Mouse (Mus musculus) forebrain, embryonic 15.5 days (tissue): ENCODE results near the gene Ntrk2. TPM values are rescaled to one million over a fixed set of nuclear protein-coding genes. Genes with fewer than 3 reads are reported as not detected.

Experiments used
- ATAC-seq: fragments of 200-750 bp; cut with Nextera tagmentation; replicated peaks from 2 replicates; pipeline ENCODE4 v1.8.0; 2017; ENCODE audit warnings: mild to moderate bottlenecking, moderate TSS enrichment, moderate library complexity
- H3K27ac ChIP-seq: fragments of 300-500 bp; sonication (generic); replicated peaks from 2 replicates; pipeline ENCODE4 v1.5.1; 2015; ENCODE audit warnings: mild to moderate bottlenecking, inconsistent platforms
- H3K27me3 ChIP-seq: fragments of 300-500 bp; sonication (generic); 2 replicates; pipeline ENCODE4 v1.6.1; 2015; ENCODE audit warnings: inconsistent platforms
- H3K36me3 ChIP-seq: fragments of 300-500 bp; sonication (generic); 2 replicates; pipeline ENCODE4 v1.6.1; 2015; ENCODE audit warnings: mild to moderate bottlenecking, inconsistent platforms
- H3K4me1 ChIP-seq: fragments of 300-500 bp; sonication (generic); 2 replicates; pipeline ENCODE4 v1.6.1; 2015; ENCODE audit warnings: inconsistent platforms
- H3K4me2 ChIP-seq: fragments of 300-500 bp; sonication (generic); replicated peaks from 2 replicates; pipeline ENCODE4 v1.6.1; 2015; ENCODE audit warnings: mild to moderate bottlenecking, inconsistent platforms
- H3K4me3 ChIP-seq: fragments of 300-500 bp; sonication (generic); 2 replicates; pipeline ENCODE4 v1.5.1; 2015; ENCODE audit warnings: mild to moderate bottlenecking, inconsistent platforms
- H3K9ac ChIP-seq: fragments of 300-500 bp; sonication (generic); replicated peaks from 2 replicates; pipeline ENCODE4 v1.6.1; 2015; ENCODE audit warnings: mild to moderate bottlenecking, inconsistent platforms
- H3K9me3 ChIP-seq: fragments of 300-500 bp; sonication (generic); 2 replicates; pipeline ENCODE4 v1.6.1; 2016; ENCODE audit warnings: inconsistent platforms
- WGBS: fragments of 180-500 bp; shearing (Covaris S2); methylation state at CpG from one replicate; pipeline ENCODE4 v1.1.7; 2015; ENCODE audit warnings: mixed read lengths; 5-methylcytosine and 5-hydroxymethylcytosine counted together
- polyA plus RNA-seq: library from polyadenylated mRNA; unstranded; fragments of >200 nt; fragmentation: Nextera tagmentation; extraction: Ambion mirVana; gene quantifications from 2 replicates; pipeline ENCODE4 v1.2.1, GENCODE M21; 2015

Gene Ntrk2
- polyA plus RNA-seq, 1 experiment from 2014 or later, result 97.0 TPM

DNA sequence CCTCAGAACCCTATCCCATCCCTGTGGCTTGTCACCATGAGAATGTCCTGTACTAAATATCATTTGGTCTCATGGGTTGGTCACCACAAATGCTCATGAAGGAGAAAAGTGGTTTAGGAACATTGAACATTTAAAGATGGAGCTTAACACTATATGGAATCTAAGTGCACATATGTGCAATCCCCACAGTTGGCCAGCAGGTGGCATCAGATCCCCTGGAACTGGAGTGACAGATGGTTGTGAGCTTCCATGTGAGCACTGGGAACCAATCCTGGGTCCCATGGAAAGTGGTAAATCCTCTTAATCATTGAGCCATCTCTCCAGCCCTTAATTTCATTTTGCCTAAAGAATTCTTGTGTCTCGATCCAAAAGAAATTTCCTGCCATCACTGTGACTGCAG, 308.3 kb downstream of the Ntrk2 start:
- H3K4me1 ChIP-seq, result no peaks in the 10 kb centered on the region
- 94% methylated on average over 1 of the region's 1 CpGs for WGBS
- 0 out of 2 replicates have a peak, but pooled peaks cover 3% of the 10 kb centered on the region for H3K9me3 ChIP-seq
- H3K4me2 ChIP-seq, result no peak overlapping the region
- no peaks in the 10 kb centered on the region for H3K36me3 ChIP-seq
- H3K27me3 ChIP-seq, result no peaks in the 10 kb centered on the region
- no peak for ATAC-seq
- no peak overlapping the region for H3K27ac ChIP-seq
- H3K9ac ChIP-seq, result no peak overlapping the region
- H3K4me3 ChIP-seq, result no peak overlapping the region

DNA sequence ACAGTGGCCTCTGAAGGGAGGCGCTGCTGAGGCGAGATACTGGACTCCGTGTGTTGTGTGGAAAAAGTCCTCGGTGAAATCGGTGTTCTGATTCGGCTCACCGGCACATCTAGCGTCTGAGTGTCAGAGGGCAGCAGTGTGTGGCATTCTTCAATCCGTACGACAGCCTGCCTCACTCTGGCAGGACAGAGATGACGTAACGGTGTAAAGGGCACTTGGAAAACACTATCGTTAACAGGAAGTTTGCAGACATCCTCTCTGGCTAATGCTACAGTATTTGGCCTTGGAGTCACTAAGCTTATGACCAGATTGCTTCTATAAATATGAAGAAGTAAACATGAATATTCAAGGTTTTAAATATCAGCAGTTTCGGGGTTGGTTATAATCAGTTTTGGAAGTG, 309.2 kb downstream of the Ntrk2 start:
- no peak overlapping the region for H3K4me3 ChIP-seq
- H3K27ac ChIP-seq, result no peak overlapping the region
- H3K9ac ChIP-seq, result no peak overlapping the region
- H3K4me1 ChIP-seq, result no peaks in the 10 kb centered on the region
- no peak for ATAC-seq
- H3K27me3 ChIP-seq, result no peaks in the 10 kb centered on the region
- H3K36me3 ChIP-seq, result no peaks in the 10 kb centered on the region
- H3K9me3 ChIP-seq, result 0 out of 2 replicates have a peak, but pooled peaks cover 3% of the 10 kb centered on the region
- H3K4me2 ChIP-seq, result no peak overlapping the region
- WGBS, result 97% methylated on average over 14 of the region's 14 CpGs

DNA sequence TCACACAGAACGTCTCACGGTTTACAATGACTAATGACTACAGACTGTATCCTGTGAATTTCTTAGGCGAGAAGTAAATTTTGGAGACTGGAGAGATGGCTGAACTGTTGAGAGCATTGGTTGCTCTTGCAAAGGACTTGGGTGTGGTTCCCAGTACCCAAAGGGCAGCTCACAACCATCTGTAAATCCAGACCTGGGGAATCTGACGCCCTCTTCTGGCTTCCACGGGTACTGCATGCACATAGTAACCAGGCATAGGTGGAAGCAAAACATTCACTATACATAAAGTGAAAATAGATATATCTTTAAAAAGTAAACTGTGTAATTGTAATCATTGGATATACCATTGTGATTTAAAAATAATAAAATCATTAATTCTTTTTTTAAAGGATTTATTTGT, 310.9 kb downstream of the Ntrk2 start:
- Histone ChIP-seq H3K27ac (no peak overlapping the region), H3K9ac (no peak overlapping the region), H3K9me3 (0 out of 2 replicates have a peak, but pooled peaks cover 3% of the 10 kb centered on the region), H3K36me3 (no peaks in the 10 kb centered on the region), H3K4me2 (no peak overlapping the region), H3K4me1 (no peaks in the 10 kb centered on the region), H3K27me3 (no peaks in the 10 kb centered on the region), H3K4me3 (no peak overlapping the region)
- ATAC-seq, result no peak
- 91% methylated on average over 5 of the region's 5 CpGs for WGBS

DNA sequence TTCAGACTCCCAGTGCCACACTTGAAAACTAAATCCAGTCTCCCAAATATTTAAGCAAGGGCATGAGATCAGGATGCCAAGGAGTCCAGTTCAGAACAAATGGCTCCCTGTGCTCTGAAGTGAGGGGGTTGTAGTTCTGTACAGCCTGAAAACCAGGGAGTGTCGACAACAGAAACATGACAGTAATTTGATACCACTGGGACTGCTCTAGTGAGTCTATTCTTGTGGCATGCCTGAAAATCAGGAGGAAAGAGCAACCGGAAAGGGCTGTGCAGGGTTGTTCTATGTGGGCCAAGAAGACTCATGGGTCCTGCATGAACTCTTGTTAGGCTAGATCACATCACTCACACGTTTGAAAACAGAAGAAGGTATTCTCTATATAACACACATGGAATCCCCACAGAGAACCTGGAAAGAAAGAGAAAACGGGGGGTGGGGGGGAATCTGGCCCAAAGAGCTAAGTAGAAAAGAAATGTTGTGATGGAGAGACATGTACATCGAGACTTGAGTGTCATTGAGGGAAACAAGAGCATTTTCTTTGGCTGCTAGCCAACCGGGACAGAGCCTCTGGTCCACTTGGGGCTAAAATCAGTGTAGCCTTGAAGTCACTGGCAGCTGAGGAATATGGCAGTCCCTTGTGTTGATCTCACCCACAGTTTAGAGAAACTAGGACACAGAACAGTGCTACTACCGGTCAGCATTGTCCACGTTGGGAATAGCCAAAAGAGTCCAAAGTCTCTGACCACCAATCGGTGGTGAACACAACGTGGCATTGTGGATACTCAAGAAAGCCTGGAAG, 313.4 kb downstream of the Ntrk2 start:
- 73% methylated on average over 10 of the region's 10 CpGs for WGBS
- Histone ChIP-seq H3K4me1 (no peaks in the 10 kb centered on the region), H3K4me2 (no peak overlapping the region), H3K9me3 (0 out of 2 replicates have a peak, but pooled peaks cover 1% of the 10 kb centered on the region), H3K27me3 (no peaks in the 10 kb centered on the region), H3K27ac (no peak overlapping the region), H3K4me3 (no peak overlapping the region), H3K36me3 (no peaks in the 10 kb centered on the region), H3K9ac (no peak overlapping the region)
- ATAC-seq, result no peak

DNA sequence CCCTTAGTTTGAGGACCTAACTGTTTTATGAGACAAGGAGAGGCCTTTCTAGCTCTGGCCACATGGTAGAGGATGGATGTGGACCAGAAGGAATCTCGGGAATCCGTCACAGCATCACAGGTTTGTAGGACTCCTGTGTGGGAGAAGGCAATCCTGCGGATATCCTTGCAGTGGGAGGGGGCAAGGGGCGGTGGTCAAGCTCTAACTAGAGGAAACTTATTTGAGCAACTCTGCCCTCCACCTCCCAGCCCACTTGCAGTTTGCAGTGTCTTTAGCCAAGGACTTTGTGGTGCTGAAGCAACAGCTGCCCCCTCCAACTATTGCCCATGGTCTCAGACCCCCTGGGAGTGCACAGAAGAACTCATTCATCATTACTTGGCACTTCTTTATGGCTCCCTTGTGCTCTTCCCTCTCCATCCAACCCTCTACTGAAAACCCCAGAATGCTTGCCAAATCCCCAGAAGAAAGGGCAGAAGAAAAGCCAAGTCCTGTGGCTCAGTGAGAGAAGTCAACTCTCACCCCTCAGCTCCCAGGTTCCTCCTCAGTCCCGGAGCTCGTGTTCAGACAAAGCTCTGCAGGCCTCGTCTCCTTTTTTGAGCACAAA, 336.9 kb downstream of the Ntrk2 start:
- Histone ChIP-seq H3K27ac (peak overlapping the region; percentile 85), H3K4me2 (no peak overlapping the region), H3K4me3 (no peak overlapping the region), H3K9me3 (no peaks in the 10 kb centered on the region), H3K9ac (no peak overlapping the region), H3K27me3 (no peaks in the 10 kb centered on the region), H3K36me3 (no peaks in the 10 kb centered on the region), H3K4me1 (peaks cover 50% of the 10 kb centered on the region)
- 49% methylated on average over 7 of the region's 7 CpGs for WGBS
- ATAC-seq, result no peak

DNA sequence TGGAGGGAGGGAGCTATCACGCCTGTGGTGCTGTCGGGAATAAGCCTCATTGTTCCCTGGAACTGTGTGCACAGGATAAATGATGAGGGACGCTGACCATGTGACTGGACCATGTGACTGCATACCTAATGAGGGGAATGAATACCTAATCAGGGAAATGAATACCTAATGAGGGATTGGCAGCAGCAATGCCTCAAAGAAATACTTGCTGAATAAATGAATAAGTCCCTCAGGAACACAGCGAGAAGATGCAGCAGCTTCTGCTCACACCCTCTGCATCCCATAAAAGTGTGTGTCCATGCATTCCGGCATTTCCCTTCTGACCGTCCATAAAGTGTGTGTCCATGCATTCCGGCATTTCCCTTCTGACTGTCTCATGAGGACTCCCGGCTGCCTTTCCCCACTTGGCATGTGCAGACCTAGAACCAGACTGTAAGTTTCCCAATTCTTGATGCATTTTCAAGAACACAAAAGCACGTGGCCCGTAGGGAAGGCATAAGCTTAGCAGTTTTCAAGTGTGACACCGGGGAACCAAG, 338.0 kb downstream of the Ntrk2 start:
- Histone ChIP-seq H3K27me3 (no peaks in the 10 kb centered on the region), H3K27ac (peak overlapping the region; percentile 85), H3K36me3 (no peaks in the 10 kb centered on the region), H3K4me2 (peak overlapping the region; percentile 21), H3K9ac (no peak overlapping the region), H3K4me3 (no peak overlapping the region), H3K9me3 (no peaks in the 10 kb centered on the region), H3K4me1 (peaks cover 59% of the 10 kb centered on the region)
- 15% methylated on average over 11 of the region's 11 CpGs for WGBS
- peak; percentile 93 for ATAC-seq

DNA sequence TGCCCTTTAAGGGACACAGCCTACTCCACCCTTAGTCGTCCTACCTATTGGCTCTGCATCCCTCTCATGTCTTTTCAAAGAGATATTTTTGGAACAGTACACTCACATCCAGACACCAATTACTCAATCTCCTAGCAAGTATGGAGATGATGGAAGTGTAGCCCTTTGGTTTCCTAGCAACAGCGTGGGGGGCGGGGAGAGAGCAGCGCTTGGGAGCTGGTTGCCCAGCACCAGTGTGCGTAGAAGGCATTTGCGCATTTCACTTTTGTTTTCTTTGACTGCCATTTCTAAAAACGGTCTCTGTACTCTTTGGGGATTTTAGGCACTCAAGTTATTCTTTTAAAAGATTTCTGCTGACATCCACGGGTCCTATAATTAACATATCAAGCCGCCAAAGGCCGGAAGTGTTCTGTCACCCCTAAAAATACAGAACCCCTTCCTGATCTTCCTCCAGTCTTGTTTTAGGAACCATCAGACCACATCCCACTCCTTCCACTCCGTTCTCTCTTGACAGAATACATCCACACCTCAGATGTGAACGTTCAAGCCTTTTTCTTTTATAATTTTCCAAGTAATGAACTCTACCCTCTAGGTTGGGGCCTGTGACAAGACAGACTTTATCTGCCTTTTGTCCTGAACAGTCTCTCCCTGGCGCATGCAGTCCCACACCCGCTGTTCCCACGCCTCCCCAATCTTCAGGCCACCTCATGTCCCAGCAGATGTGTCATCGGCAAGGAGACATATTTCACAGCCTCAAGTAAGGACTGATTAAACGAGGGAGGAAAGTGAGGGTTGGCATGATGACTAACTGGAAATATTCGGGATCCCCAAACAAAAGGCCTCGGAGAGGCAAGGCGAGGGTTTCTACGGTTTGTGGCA, 339.5 kb downstream of the Ntrk2 start:
- Histone ChIP-seq H3K9me3 (no peaks in the 10 kb centered on the region), H3K4me1 (peaks cover 59% of the 10 kb centered on the region), H3K9ac (no peak overlapping the region), H3K4me2 (peak overlapping the region; percentile 23), H3K27me3 (no peaks in the 10 kb centered on the region), H3K27ac (peak overlapping the region; percentile 85), H3K4me3 (0 out of 2 replicates have a peak overlapping the region, but pooled peaks have one; percentile 8), H3K36me3 (no peaks in the 10 kb centered on the region)
- ATAC-seq, result peak; percentile 86
- 28% methylated on average over 21 of the region's 21 CpGs for WGBS

DNA sequence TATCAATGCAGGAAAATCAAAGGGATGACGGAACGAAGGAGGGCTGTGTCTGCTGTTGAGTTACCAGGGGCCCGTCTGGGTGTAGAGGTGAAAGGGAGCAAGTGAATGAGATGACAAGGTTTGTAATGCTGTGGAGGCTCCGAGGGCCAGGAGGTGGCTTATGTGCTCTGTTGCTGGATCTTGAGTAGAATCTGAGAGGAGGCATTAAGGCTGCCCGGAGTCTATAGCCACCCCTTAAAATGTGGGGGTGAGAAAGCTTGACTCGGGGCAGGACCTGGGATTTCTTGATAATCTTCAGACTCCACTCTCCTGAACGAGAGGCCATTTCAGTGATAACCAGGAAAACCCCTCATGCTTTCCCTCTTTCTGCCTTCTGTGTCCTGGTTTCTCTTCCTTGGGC, 340.2 kb downstream of the Ntrk2 start:
- Histone ChIP-seq H3K9ac (no peak overlapping the region), H3K9me3 (no peaks in the 10 kb centered on the region), H3K27ac (peak overlapping the region; percentile 85), H3K27me3 (no peaks in the 10 kb centered on the region), H3K36me3 (no peaks in the 10 kb centered on the region), H3K4me3 (no peak overlapping the region), H3K4me2 (no peak overlapping the region), H3K4me1 (peaks cover 59% of the 10 kb centered on the region)
- ATAC-seq, result no peak
- 88% methylated on average over 7 of the region's 7 CpGs for WGBS

DNA sequence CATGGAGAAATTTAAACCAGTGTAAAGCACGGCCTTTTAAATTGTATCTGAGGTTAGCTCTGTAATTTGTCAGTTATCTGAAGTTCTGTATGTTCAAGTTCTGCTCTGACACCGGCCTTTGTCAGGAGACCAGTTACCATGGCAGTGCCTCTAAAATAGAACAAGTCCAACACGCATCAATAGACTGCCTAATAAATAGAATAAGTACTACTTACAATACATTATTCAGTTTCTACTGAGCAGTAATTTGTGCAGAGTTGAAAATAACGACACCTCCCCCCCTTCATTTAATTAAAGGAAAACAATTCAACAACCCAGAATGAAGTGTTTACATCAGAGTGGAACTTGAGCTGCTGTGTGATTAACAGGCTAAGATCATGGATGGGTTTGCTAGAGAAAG, 341.6 kb downstream of the Ntrk2 start:
- no peaks in the 10 kb centered on the region for H3K9me3 ChIP-seq
- H3K36me3 ChIP-seq, result no peaks in the 10 kb centered on the region
- peak overlapping the region; percentile 32; the same call in 1 of the 2 replicates for H3K27ac ChIP-seq
- H3K4me3 ChIP-seq, result no peak overlapping the region
- WGBS, result 12% methylated on average over 4 of the region's 4 CpGs
- no peak overlapping the region for H3K4me2 ChIP-seq
- H3K27me3 ChIP-seq, result no peaks in the 10 kb centered on the region
- no peak overlapping the region for H3K9ac ChIP-seq
- H3K4me1 ChIP-seq, result peaks cover 58% of the 10 kb centered on the region
- ATAC-seq, result no peak

DNA sequence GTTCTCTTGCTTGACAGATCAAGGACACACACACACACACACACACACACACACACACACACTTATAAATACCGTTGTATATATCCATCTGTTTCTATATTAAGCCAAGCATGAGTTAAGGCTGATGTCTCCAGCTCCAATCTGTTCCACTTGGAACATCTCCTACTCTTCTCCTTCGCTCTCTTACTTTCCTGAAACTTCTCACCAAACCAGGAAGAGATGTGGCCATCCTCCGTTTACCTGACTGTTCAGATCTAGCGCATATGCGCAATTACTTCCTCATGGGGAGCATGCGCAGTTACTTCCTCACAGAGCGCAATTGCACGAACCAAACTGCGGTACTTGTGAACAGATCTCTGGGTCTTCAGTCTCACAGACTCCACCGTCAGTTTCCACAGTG, 342.4 kb downstream of the Ntrk2 start:
- Histone ChIP-seq H3K4me2 (no peak overlapping the region), H3K9ac (no peak overlapping the region), H3K4me1 (peaks cover 50% of the 10 kb centered on the region), H3K9me3 (no peaks in the 10 kb centered on the region), H3K27ac (no peak overlapping the region), H3K27me3 (no peaks in the 10 kb centered on the region), H3K4me3 (no peak overlapping the region), H3K36me3 (no peaks in the 10 kb centered on the region)
- ATAC-seq, result no peak
- 86% methylated on average over 10 of the region's 10 CpGs for WGBS

DNA sequence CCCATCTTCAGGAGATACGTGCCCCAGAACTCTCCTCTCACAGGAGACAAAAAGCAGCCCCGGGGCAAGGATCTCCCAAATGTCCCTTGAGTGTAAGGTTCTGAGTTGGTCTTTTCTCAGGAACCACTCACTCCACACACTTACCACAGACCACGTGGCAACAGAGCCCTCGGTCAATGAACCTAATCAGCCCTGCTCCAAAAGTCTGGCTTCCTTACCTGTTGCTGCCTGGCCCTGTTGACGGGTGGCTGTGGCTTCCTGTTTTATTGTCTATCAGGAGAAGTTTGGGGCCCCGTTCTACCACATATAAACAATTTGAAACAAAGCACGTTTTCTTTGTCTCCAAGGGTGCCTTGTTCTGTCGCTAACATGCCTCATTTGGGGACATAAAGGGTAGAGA, 357.6 kb downstream of the Ntrk2 start:
- H3K4me2 ChIP-seq, result no peak overlapping the region
- 89% methylated on average over 8 of the region's 8 CpGs for WGBS
- H3K27ac ChIP-seq, result no peak overlapping the region
- H3K9me3 ChIP-seq, result no peaks in the 10 kb centered on the region
- no peaks in the 10 kb centered on the region for H3K4me1 ChIP-seq
- H3K27me3 ChIP-seq, result no peaks in the 10 kb centered on the region
- no peaks in the 10 kb centered on the region for H3K36me3 ChIP-seq
- H3K9ac ChIP-seq, result no peak overlapping the region
- no peak for ATAC-seq
- H3K4me3 ChIP-seq, result no peak overlapping the region

DNA sequence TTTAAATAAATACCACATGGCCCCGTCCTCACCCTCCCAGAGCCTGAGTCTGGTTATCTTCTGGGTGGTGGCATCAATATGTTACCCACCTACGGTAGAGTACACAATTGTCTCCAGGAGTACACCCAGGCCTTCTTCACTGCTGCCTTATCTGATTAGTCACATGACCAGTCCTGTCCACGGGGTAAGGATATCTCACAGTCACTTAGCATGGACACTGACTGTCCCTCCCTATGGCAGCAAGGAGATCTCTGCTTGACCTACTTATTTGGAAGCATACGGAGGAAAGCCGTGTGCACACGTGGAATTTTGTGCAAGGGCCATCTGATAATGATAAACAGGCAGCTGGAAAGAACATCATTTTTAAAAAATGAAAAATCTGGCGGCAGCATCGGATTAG, 367.5 kb downstream of the Ntrk2 start:
- no peak overlapping the region for H3K4me3 ChIP-seq
- no peaks in the 10 kb centered on the region for H3K9me3 ChIP-seq
- 0 out of 2 replicates have a peak, but pooled peaks cover 6% of the 10 kb centered on the region for H3K4me1 ChIP-seq
- no peak for ATAC-seq
- 88% methylated on average over 8 of the region's 8 CpGs for WGBS
- H3K9ac ChIP-seq, result no peak overlapping the region
- no peaks in the 10 kb centered on the region for H3K36me3 ChIP-seq
- H3K4me2 ChIP-seq, result no peak overlapping the region
- no peak overlapping the region for H3K27ac ChIP-seq
- H3K27me3 ChIP-seq, result no peaks in the 10 kb centered on the region
